Mouse (Mus musculus) cerebellum, adult 18-20 months (tissue): ENCODE data around the gene Clec3a.

ENCODE experiments used
- DNase-seq, 2 experiments: peaks; one replicate each; pipeline ENCODE4 v3.0.0; 2021

The Clec3a gene

DNA sequence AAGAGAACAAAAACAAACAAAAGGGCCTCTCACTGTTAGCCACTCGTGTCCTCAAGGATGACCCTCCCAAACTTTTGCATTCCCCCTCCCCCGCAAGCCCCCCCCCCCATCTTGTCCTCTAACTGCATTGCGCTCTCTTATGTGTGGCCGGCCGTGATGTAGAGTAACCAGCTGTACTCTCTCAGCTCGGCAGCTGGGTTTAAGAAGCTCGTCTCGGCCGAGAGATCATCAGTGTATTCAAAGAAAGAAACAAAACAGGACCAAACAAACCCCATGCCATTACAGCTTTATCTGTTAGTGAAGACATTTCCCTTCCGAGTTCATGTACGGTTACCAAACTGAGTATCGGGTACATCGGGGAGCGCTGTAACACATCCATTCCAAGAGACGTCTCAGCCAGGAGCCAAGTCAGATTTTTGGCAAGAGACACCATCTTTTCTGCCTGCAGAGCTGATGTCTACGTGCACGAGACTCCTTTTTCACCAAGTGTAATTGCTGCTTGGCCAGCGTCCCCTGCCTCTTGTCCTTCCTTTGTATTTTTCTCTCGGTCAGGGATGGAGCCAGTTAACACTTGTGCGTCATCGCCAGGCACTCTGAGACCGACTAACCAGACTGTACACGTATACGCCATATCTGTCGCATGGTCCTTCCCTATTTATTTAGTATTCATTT is 40.4 kb downstream of the Clec3a start:
- no peak for DNase-seq

DNA sequence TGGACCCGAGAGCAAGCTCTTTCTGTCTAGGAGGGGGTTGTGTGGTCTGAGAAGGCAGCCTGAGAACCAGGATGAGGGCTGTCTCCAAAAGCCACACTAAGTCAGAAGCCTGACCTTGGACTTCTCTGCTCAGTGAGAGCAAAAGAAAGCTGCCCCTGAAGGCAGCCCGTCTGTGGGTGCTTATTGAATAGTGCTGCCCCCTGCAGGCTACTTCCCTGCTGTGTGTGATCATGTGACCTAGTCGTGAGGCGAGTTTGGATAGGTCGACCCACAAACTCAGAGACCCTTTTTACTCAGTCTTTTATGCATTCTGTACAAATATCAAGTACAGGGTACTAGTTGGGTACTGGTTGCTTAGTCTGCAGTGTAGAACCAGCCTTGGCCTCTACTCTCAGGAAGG is 42.7 kb downstream of the Clec3a start:
- DNase-seq, result no peak

DNA sequence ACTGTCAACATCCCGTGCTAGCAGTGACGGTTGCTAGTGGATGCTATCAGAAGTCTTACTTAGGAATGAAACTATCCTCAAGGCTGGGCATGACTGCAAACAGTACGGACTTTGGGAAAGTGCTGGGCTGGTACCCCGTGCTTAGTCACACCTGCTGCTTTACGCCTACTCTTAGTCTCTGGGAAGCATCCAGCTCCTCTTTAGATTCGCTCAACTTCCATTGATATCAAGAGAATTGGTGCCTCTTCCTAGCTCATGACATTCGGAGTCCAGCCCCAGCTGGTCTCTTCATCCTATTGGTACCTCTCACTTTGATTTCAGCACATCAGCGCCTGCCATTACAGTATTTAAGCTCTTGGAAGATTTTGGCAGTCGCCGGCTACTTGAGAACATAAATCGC is 44.7 kb downstream of the Clec3a start:
- DNase-seq, result no peak

DNA sequence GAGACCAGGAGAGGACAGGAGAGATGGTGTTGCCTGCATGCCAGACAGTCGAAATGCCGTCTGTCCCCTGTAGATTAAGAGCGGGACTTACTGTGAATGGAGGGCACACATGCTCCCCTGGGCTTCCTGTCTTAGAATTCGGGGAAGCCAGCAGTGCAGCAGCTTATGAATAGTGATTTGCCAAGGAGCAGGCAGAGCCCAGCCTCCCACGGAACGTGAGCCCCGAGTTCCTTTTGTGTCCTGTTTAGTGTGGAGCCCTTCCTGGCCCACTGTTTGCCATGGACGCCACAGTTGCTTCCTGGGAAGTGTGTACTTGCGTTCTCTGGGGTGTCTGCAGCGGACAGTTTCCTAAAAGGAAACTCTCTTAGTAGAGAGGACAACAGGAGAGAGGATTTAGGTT is 45.4 kb downstream of the Clec3a start:
- DNase-seq, result no peak

DNA sequence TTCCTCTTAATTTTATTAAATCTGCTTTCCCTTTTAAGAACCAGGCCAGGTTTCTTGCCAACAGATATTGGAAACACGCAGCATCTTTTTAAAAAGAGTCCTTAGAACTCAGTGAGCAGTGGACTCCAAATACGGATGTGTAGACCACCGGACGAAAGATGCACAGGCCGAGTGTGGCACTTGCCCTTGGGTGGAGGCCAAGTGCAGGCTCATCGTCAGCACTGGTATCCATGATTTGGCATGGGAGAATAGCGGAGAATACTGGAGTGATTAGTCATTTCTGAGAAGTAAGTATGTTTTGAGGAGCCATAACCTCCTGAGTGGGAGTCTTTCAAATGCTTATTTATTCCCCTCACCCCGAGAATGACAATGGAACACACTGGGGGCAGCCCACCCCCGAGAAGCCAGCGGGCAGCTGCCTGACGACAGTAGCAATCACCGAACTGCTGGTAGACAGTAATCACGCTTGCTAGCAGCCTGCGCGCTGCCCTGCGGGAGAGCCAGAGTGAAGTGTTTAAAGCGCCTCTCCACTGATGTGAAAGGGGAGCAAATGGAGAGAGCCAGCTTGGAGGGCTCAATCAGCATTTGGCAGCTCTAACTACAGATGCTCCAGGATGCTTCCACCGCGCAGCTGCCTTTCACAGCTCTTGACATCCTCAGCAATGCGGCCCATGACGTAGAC is 50.8 kb downstream of the Clec3a start:
- no peak for DNase-seq

DNA sequence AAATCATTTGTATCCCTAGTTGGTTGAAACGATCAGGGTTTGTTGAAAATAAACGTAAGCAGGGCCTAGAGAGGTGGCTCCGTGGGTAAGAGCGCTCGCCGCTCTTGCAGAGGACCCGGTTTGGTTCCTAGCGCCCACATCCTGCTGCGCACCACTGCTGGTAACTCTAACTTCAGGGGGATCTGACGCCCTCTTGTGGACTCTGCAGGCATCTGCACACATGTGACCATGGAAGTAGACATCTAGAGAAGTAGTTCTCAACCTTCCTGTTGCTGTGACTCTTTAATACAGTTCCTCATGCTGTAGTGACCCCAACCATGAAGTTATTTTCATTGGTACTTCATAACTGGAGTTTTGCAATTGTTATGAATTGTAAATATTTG is 51.3 kb downstream of the Clec3a start:
- no peak for DNase-seq

DNA sequence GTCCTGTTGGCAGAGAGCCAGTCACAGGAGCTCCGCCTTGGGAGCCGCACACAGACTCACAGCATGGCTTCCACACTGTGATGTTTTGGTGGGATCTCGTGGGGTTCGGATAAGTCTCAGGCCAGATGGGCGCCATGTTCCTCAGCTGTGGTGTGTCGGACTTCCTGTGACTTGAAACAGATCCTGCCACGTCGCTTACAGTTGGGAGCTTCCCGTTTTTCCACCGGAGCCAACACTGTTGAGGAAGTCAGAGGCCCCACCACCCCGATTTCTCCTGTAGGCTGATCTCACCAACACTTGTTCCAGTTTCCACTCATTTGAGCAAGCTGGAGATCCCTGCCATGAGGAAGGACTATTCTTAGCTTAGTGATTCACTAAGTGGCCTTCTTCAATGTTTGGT is 55.7 kb downstream of the Clec3a start:
- DNase-seq, result no peak
